Mouse (Mus musculus): ENCODE measurements at regions not wholly inside any gene's neighbourhood (a gene's known extent, or its start where the extent isn't known, plus 50 kb on each side); places are given as distances from the start of the nearest gene placed in this dataset.
A peak's percentile ranks its signal among the peaks of the same experiment; 100 is the strongest.
"Not testable (repeated sequence)": the region's sequence is repeated elsewhere in the genome, so short reads cannot be mapped to it uniquely, and the experiment has no call there.

DNA sequence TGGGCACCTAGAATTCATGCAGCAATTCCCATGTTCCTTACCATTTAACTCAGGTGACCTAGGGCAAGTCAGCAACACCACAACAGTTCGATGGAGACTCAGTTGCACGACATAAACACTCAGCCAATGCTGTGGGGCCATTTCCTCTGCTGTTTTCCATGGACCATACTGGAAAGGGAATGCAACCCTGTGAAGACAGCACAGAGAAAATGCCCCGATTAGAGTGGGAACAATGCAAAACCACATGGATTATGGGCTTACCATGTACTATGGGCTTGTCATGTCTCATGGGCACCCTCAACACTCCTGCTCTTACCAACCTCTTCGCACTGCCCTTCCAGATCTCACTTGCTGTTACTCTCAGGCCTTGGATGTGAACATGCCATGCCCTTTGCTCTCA lies 207.6 kb downstream of the Snurf start:
- DNase-seq (ENCODE audit: low spot score in 2 of 2) = not testable (repeated sequence)

DNA sequence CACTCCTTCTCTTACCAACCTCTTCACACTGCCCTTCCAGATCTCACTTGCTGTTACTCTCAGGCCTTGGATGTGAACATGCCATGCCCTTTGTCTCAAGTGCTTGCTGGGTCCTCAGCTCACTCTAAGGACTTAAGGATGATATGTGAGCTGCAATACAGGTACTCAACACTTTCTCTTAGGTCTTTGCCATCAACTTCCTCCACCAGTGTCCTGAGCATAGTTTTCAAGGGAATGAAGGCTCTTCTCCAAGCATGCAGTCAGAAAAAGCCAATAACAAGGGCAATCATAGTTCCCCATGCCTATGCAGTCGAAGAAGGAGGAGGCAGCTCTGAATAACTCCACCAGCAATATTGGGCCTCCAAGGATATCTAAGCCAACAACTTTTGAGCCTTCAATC lies 235.1 kb downstream of the Snurf start:
- peak; percentile 30 to 60 for DNase-seq (ENCODE audit: low spot score in 2 of 2)

DNA sequence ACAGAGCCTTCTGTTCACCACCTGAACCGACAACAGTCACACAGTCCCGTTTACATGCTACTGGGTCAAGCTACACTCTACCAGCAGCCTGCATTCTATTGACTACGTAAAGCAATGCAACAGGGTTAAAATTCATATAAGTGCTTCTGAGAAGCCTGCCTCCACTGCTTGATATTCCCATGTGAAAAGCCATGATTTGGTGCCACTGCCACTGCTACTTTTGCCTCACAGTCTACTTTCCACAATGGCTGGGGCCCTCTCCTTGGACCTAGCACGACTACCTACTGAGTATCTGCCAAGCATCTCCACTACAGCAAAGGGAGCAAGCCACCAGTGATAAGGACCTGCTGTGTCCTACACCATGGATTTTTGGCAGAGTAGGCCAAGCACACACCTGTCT lies 236.2 kb downstream of the Snurf start:
- DNase-seq (ENCODE audit: low spot score in 2 of 2) = peak; percentile 22 to 59

DNA sequence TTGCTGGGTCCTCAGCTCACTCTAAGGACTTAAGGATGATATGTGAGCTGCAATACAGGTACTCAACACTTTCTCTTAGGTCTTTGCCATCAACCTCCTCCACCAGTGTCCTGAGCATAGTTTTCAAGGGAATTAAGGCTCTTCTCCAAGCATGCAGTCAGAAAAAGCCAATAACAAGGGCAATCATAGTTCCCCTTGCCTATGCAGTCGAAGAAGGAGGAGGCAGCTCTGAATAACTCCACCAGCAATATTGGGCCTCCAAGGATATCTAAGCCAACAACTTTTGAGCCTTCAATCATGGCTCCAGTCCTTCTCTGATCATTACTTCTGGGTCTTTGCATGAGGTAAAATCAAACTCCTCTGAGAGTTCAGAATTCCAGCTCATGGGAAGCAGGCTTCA lies 237.5 kb downstream of the Snurf start:
- peak; percentile 21 to 59 for DNase-seq (ENCODE audit: low spot score in 2 of 2)

Measured in urinary bladder, postnatal 4 days (tissue).